Mouse (Mus musculus) neural tube, embryonic 10.5 days (tissue): Measurements from ENCODE around the gene Gm47289.

Source experiments
- DNase-seq: peaks from one replicate; pipeline ENCODE4 v3.0.0-alpha.2; 2017; ENCODE audit warnings: low spot score; ENCODE audit errors: extremely low spot score

Gene Gm47289

DNA sequence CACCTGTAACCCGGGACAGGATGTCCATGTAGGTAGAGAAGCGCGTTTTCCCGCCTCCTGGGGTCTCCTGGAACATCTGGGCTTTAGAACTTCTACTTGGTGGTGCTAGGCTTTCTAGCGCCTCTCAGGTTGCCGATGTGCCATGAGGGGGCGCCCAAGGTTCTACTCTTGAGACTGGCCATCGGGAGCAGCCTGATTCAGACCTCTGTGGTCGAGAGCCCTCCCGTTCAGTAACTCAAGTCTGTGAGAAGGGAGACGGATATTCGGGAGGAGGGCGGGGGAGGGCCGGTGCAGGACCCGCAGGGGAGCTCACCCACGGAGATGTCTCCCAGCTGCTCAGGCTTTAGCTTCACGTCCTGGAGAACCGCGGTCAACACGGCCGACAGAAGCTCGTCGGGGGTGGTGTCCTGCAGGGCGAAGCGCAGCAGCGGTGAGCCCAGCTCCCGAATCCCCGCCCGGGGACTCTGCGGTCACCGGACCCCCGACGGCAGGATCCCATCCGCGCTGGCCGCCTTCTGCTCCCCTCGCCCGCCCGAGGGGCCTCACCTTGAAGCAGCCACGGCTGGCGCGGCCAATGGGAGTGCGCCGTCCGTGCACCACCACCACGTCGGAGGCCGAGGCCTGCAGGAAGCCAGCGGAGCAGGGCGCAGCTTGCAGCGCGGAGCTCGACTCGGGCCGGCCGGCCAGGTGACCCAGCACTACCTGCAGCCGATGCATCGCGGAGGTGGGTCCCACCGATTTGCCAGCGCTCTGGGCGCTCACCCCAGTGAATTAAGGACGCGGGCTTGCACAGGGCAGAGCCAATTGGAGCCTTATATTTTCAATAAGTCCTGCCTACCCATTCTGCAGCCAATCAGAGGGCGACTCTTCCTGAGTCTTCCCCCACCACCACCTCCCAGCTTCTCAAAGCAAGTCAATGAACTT lies 2.4 kb upstream of the Gm47289 start, which contains the start of gene Acaa1b:
Gene Acaa1b (minus strand): TSS at position 816 of the 924 bp plus-strand sequence.
- peak; percentile 80 for DNase-seq

DNA sequence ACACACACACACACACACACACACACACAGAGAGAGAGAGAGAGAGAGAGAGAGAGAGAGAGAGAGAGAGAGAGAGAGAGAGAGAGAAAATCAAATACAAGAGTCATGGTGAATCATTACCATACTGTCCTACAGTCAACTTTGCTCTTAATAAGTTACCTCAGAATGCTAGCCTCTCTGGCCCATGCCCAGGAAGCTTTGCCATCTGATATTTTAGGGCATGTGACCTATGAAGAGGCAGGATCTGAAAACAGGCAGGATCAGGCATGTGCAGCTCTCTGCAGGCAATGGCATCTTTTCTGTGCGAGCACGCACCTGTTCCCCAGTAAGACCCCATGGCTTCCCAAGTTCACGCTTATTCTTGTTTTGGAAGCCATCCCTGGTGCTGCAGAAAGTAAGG lies 1.7 kb downstream of the Gm47289 start:
- no peak for DNase-seq

GRCm38 (mm10) chr9:119164743-119165142 lies 5.8 kb downstream of the Gm47289 start:
- DNase-seq = no peak

GRCm38 (mm10) chr9:119165548-119165947 lies 6.6 kb downstream of the Gm47289 start:
- no peak for DNase-seq

DNA sequence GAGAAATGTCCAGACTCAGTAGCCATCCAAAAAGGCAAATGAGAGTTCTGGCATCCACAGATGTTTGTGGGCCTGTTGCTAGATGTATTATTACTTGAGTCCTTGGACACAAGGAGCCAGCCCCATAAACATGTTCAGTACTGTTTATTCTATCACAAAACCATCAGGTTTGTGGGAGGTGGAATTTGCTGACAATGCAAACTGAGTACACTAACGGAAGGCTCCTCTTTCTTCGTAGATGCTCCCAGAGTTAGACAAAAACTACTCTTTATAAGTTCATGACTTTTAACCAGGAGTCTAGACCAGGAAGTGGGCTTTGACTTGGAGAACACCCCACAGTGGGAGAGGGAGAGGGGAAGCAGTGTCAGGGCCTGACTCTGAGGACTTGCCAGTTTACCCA lies 8.6 kb downstream of the Gm47289 start:
- no peak for DNase-seq

DNA sequence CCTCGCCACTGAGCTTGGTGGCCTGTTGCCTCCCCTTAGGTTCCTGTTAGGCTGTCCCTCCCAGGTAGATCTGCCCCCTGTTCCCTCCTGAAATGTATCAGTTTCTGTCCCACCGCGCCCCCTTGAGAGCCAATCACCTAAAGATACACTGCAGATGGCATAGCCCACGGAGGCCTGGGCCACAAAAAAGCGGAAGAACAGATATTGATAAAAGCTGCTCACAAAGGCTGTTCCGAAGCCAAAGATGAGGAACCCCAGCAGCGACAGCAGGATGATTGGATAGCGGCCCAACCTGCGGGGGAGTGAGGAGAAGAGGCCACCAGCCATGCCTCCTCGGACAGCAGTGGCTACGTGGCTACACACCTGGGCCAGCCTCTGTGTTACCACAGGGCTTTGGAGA lies 20.3 kb downstream of the Gm47289 start:
- no peak for DNase-seq

DNA sequence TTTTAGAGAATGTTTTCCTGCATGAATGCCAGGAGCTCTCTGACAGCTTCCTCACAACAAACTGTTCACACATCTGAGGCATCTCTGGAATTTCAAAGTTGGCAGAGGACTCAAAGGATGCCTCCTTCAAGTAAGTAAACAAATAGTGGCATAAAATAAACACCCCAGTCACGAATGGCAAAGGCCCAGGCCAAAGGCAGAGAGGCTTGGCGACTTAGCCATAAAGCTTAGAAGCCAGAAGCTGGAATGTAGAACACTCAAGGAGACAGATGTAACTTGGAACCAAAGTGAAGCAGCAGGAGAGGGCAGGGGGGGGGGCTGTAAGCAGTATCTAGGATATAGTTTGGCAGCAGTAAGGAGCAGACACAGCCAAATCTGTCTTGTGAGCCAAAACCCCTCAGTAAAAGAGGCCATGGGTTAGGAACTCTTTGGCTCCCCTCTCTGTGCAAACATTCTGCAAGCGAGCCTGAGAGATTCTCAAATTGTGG lies 22.3 kb downstream of the Gm47289 start:
- DNase-seq = no peak

DNA sequence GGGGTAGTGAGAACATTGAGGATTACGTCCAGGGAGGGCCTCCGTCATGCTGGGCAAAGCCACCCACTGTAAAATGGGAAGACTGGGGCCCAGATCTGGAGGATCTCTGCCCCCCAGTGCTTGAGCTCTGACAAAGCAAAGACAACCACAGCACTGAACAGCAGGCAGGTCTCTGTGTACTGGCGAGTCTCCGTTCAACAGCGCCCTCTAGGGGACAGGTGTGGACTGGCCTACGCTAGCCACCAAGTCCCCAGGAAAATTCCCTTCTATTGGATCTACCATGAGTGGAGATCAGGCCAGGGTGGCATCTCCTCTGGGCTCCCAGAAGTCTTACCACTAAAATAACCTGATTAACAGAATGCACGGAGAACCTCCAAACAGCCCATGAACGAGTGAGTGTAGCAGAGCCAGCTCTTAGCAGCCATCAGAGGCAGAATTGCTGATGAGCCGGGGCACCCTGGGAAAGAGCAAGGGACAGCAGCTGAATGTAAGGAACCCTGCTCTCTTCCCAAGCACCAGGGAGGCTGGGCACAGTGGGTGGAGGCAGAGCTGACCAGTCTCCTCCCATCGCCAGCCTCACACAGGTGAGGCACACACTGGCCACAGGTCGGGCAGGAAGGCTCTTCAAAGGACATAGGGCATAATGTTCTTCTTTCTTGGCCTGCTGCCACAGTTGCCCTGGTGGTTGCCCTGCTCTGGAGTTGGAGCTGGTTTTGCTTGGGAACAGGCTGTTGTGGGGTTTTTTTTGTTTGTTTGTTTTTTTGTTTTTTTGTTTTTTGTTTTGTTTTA lies 33.4 kb downstream of the Gm47289 start:
- peak; percentile 23 for DNase-seq

DNA sequence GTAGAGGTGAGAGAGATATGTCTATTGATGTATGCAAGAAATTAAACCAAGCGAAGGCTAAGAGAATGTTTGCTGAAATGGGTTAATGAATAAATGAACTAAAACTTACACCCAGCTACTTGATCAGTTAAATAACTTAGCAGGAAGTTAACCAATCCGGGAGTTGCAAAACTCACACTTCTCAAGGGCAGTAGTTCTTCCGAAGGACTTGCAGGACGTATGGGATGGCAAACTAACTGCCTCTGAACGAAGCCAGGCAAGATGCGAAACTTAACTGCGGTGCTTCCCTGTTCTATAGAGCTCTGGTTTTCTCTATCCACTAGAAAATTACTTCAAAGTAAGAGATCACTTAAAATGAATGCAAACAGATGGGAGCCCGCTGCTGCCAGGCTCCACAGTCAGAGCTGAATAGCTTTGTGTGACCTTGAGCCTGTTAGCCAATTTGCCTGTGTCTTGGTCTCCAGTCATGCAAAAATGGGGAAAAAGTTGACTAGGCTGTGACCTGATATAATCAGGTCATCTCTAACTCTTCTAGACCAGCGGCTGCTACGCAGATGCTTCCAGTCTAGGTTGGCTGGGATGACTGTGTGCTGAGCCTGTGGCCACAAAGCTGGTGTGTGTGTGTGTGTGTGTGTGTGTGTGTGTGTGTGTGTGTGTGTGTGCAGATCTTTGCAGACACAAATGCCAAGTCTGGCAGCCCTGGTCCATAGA lies 40.3 kb downstream of the Gm47289 start:
- DNase-seq = no peak

GRCm38 (mm10) chr9:119201653-119202052 lies 42.7 kb downstream of the Gm47289 start:
- no peak for DNase-seq

DNA sequence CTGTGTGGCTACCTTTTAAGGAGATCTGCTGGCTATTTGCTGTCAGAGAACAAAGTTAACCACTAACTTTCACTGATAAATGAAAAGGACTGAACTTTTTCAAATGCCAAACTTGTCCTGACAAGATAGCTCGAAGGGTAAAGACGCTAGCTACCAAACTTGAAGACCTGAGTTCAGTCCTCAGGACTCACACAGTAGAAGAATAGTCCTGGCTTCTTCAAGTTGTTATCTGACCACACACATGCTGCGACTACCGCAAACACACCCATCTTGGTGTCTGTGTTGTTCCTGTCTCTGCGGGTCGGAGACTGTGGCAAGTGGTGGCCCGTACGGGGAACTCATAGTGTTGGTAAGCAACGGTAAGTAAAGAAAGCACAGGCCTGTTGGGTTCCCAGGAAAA lies 44.7 kb downstream of the Gm47289 start:
- no peak for DNase-seq

DNA sequence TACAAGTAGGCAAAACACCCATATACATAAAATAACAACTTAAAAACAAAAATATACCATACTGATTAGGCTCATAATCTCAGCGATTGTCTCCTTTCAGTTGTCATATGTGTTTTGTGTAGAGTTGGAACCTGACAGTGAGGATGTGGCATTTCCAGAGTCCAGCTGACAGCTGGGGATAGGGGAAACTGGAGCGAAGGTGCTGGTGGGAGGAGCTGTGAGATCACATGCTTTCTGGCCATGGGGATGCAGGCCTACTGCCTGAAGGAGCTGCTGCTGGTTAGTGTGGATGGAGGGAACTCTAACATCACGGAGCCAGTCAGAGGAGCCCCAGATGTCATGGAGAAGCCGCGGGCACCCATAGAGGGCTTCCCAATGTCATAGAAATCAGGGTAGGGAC lies 46.8 kb downstream of the Gm47289 start:
- DNase-seq = no peak

DNA sequence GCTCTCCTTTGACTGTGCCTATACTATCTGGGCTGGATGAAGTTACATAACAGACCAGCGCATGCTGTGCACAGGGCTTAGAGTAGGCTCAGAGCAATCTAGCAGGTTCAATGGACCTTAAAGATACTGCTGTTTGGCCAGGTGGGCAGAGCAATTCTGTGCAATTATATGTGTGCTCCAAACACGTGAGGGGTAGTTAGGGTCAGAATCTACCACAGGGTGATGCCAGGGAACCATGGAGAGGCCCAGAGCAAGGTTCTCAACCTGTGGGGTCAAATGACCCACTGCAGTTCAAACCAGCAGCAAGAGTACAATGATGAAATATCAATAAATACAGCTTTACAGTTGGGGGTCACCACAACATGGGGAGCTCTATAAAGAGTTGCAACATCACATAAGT lies 47.7 kb downstream of the Gm47289 start:
- no peak for DNase-seq

DNA sequence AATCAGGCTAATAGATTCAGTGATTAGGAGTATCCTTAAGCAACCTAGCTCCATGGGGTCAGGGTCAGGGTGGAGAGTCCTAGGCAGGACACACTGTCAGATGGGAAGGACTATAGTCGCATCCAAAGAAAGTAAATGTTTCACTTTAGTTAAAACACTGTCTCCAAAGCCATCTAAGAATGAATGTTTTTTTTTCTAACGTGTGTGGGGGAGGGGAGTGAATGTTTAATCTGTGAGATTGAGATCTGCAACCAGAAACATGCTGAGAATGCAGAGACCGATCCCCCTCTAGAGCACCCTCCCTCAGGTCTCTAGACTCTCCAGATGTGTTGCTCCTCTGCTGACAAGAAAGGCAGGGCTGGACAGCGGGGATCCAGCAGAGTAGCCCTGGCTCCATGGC lies 48.2 kb downstream of the Gm47289 start:
- no peak for DNase-seq

GRCm38 (mm10) chr9:119208998-119209397 lies 50.0 kb downstream of the Gm47289 start, which contains the start of gene Slc22a13:
Gene Slc22a13, minus strand, starts transcription at chr9:119209098.
- DNase-seq = no peak
